Mouse (Mus musculus) brain, embryonic 14.5 days (tissue): Measurements from ENCODE around the gene Ndufs5.

Experiments
- CTCF ChIP-seq: fragments of 200-500 bp; IDR thresholded peaks from 2 replicates; pipeline ENCODE4 v1.5.1; 2012; ENCODE audit warnings: inconsistent platforms, mild to moderate bottlenecking, moderate library complexity, borderline replicate concordance; ENCODE audit not compliant: insufficient read depth, insufficient read length; ENCODE audit errors: extremely low read depth
- POLR2A ChIP-seq: fragments of 200-500 bp; IDR thresholded peaks from 2 replicates; pipeline ENCODE4 v1.6.1; 2012; ENCODE audit warnings: mild to moderate bottlenecking, inconsistent platforms, borderline replicate concordance; ENCODE audit not compliant: poor library complexity, insufficient read depth, insufficient read length, severe bottlenecking; ENCODE audit errors: extremely low read depth

DNA sequence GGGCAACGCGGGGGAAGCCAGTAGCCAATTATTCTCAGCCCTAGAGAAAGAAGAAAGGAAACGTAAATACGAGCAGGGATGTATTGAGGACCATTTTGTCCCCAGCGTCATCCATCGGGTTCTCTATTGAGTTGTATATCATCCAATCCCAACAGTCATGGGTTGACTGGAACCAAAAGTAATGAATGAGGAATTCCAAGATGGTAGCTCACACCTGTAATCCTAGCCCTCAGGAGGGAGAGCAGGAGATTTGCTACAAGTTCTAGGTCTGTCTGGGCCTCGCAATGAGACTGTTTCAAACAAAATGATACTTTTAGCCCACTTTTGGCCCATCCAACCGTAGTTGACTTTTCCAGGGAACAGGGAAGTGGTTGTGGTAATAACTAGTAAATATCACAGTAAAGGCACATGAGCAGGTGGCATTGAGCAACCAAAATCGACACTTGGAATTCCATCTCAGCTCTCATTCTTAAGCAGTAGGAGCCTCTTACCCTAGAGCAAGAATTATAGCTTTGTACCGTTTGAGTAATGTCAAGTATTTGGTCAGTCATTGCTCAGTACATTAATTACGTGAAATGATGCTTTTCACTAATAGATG is 52.2 kb downstream of the Ndufs5 start:
- TF ChIP-seq CTCF (no peak), POLR2A (no peak)
